Mouse (Mus musculus) MEL (cell line): ENCODE results near the gene Klf16. TPM values are rescaled to one million over a fixed set of nuclear protein-coding genes. Genes with fewer than 3 reads are reported as not detected.

Source experiments
- DNase-seq: peaks from one replicate; pipeline ENCODE4 v3.0.0; 2011; ENCODE audit warnings: low read depth, low spot score
- H3K27ac ChIP-seq: 2 replicates; pipeline ENCODE4 v1.5.1; 2012; ENCODE audit warnings: low read depth, mild to moderate bottlenecking, control low read depth, low read length, moderate library complexity; ENCODE audit not compliant: control insufficient read depth
- H3K27me3 ChIP-seq, 2 experiments: fragments of 150-350 bp in 1 of 2; sonication (generic) in 1 of 2; 2 replicates each; pipeline ENCODE4 v1.6.1; 2012; ENCODE audit warnings: low read length in 2 of 2, mild to moderate bottlenecking in 2 of 2, improper control_type of control experiment in 1 of 2, moderate library complexity in 1 of 2; ENCODE audit not compliant: insufficient read depth in 2 of 2, control insufficient read depth in 1 of 2
- H3K36me3 ChIP-seq, 2 experiments: 2 replicates each; pipeline ENCODE4 v1.6.1; 2012 to 2014; ENCODE audit warnings: low read length in 2 of 2, improper control_type of control experiment in 1 of 2, inconsistent platforms in 1 of 2, mild to moderate bottlenecking in 1 of 2; ENCODE audit not compliant: insufficient read depth in 2 of 2, control insufficient read depth in 1 of 2
- H3K4me1 ChIP-seq, 2 experiments: fragments of 150-350 bp in 1 of 2; sonication (generic) in 1 of 2; 2 replicates each; pipeline ENCODE4 v1.6.1; 2012; ENCODE audit warnings: low read length in 2 of 2, improper control_type of control experiment in 1 of 2, mild to moderate bottlenecking in 1 of 2; ENCODE audit not compliant: insufficient read depth in 2 of 2, control insufficient read depth in 1 of 2
- H3K4me3 ChIP-seq, 2 experiments: fragments of 150-350 bp in 1 of 2; sonication (generic) in 1 of 2; 2 replicates each; pipeline ENCODE4 v1.5.1; 2012; ENCODE audit warnings: low read depth in 2 of 2, low read length in 2 of 2, mild to moderate bottlenecking in 2 of 2, moderate library complexity in 2 of 2, control low read depth in 1 of 2, improper control_type of control experiment in 1 of 2; ENCODE audit not compliant: control insufficient read depth in 1 of 2, insufficient read depth in 1 of 2
- H3K79me2 ChIP-seq: 2 replicates; pipeline ENCODE4 v1.6.1; 2012; ENCODE audit warnings: mild to moderate bottlenecking, low read length, moderate library complexity; ENCODE audit not compliant: control insufficient read depth, poor library complexity, insufficient read depth
- H3K9ac ChIP-seq: 2 replicates; pipeline ENCODE4 v1.6.1; 2012; ENCODE audit warnings: low read depth, mild to moderate bottlenecking, control low read depth, low read length, moderate library complexity; ENCODE audit not compliant: control insufficient read depth, poor library complexity, severe bottlenecking
- H3K9me3 ChIP-seq: fragments of 150-350 bp; sonication (generic); replicated peaks from 2 replicates; pipeline ENCODE4 v1.6.1; 2012; ENCODE audit warnings: mild to moderate bottlenecking, low read length, improper control_type of control experiment, moderate library complexity; ENCODE audit not compliant: insufficient read depth
- CHD1 ChIP-seq: IDR thresholded peaks from 2 replicates; pipeline ENCODE4 v1.6.1; 2012; ENCODE audit warnings: low read depth, mild to moderate bottlenecking, inconsistent platforms, low read length, improper control_type of control experiment
- CTCF ChIP-seq, 3 experiments: IDR thresholded peaks in 2 of 3; conservative IDR thresholded peaks in 1 of 3; 2 replicates each; pipeline ENCODE4 v1.5.1; 2011 to 2012; ENCODE audit warnings: low read length in 3 of 3, low read depth in 2 of 3, mild to moderate bottlenecking in 2 of 3, improper control_type of control experiment in 1 of 3, inconsistent platforms in 1 of 3, mixed read lengths in 1 of 3, moderate library complexity in 1 of 3; ENCODE audit not compliant: control insufficient read depth in 1 of 3, insufficient read depth in 1 of 3, poor library complexity in 1 of 3, severe bottlenecking in 1 of 3
- ELF1 ChIP-seq: IDR thresholded peaks from 2 replicates; pipeline ENCODE4 v1.6.1; 2014; ENCODE audit warnings: low read depth, mild to moderate bottlenecking, inconsistent platforms, low read length, improper control_type of control experiment, moderate library complexity
- ETS1 ChIP-seq: IDR thresholded peaks from 2 replicates; pipeline ENCODE4 v1.6.1; 2012; ENCODE audit warnings: low read depth, mild to moderate bottlenecking, inconsistent platforms, low read length, improper control_type of control experiment, moderate library complexity
- GABPA ChIP-seq: IDR thresholded peaks from 2 replicates; pipeline ENCODE4 v1.6.1; 2012; ENCODE audit warnings: low read depth, mild to moderate bottlenecking, inconsistent platforms, low read length, improper control_type of control experiment, moderate library complexity
- GATA1 ChIP-seq: IDR thresholded peaks from 2 replicates; pipeline ENCODE4 v1.6.1; 2011; ENCODE audit warnings: low read depth, low read length, improper control_type of control experiment
- JUND ChIP-seq: IDR thresholded peaks from 2 replicates; pipeline ENCODE4 v1.6.1; 2011; ENCODE audit warnings: low read depth, mild to moderate bottlenecking, improper control_type of control experiment, low read length
- KAT2A ChIP-seq: conservative IDR thresholded peaks from 2 replicates; pipeline ENCODE4 v1.6.1; 2012; ENCODE audit warnings: low read depth, low read length, improper control_type of control experiment, inconsistent platforms
- MAFK ChIP-seq: IDR thresholded peaks from 2 replicates; pipeline ENCODE4 v1.6.1; 2011; ENCODE audit warnings: low read depth, mild to moderate bottlenecking, low read length, improper control_type of control experiment, borderline replicate concordance
- MAX ChIP-seq: IDR thresholded peaks from 2 replicates; pipeline ENCODE4 v1.6.1; 2011; ENCODE audit warnings: low read length, improper control_type of control experiment
- MAZ ChIP-seq: IDR thresholded peaks from 2 replicates; pipeline ENCODE4 v1.6.1; 2012; ENCODE audit warnings: low read depth, mild to moderate bottlenecking, inconsistent platforms, low read length, improper control_type of control experiment
- MXI1 ChIP-seq: IDR thresholded peaks from 2 replicates; pipeline ENCODE4 v1.6.1; 2011; ENCODE audit warnings: mild to moderate bottlenecking, low read depth, low read length, improper control_type of control experiment
- MYC ChIP-seq: IDR thresholded peaks from 2 replicates; pipeline ENCODE4 v1.6.1; 2011; ENCODE audit warnings: low read depth, mild to moderate bottlenecking, low read length, improper control_type of control experiment, moderate library complexity
- NELFE ChIP-seq: IDR thresholded peaks from 2 replicates; pipeline ENCODE4 v1.6.1; 2011; ENCODE audit warnings: low read depth, low read length, improper control_type of control experiment
- NRF1 ChIP-seq: IDR thresholded peaks from 2 replicates; pipeline ENCODE4 v1.6.1; 2014; ENCODE audit warnings: low read depth, mild to moderate bottlenecking, inconsistent platforms, low read length, improper control_type of control experiment, moderate library complexity; ENCODE audit not compliant: poor library complexity, insufficient read depth, severe bottlenecking
- POLR2AphosphoS5 ChIP-seq: IDR thresholded peaks from 2 replicates; pipeline ENCODE4 v1.6.1; 2012; ENCODE audit warnings: low read depth, borderline replicate concordance, mild to moderate bottlenecking, inconsistent platforms, low read length, moderate library complexity, mixed read lengths
- RAD21 ChIP-seq: IDR thresholded peaks from 2 replicates; pipeline ENCODE4 v1.6.1; 2011; ENCODE audit warnings: mild to moderate bottlenecking, low read depth, low read length, improper control_type of control experiment
- SIN3A ChIP-seq: IDR thresholded peaks from 2 replicates; pipeline ENCODE4 v1.6.1; 2012; ENCODE audit warnings: low read length, improper control_type of control experiment, inconsistent platforms
- SMC3 ChIP-seq: IDR thresholded peaks from 2 replicates; pipeline ENCODE4 v1.6.1; 2011; ENCODE audit warnings: low read depth, low read length, improper control_type of control experiment
- TAL1 ChIP-seq: IDR thresholded peaks from 2 replicates; pipeline ENCODE4 v1.6.1; 2012; ENCODE audit warnings: mild to moderate bottlenecking, inconsistent platforms, low read length, moderate library complexity, mixed read lengths
- TBP ChIP-seq: IDR thresholded peaks from 2 replicates; pipeline ENCODE4 v1.8.0; 2011; ENCODE audit warnings: low read depth, low read length, improper control_type of control experiment
- TCF12 ChIP-seq: IDR thresholded peaks from 2 replicates; pipeline ENCODE4 v1.6.1; 2014; ENCODE audit warnings: low read depth, mild to moderate bottlenecking, inconsistent platforms, low read length, improper control_type of control experiment, moderate library complexity
- UBTF ChIP-seq: IDR thresholded peaks from 2 replicates; pipeline ENCODE4 v1.6.1; 2012; ENCODE audit warnings: low read depth, mild to moderate bottlenecking, inconsistent platforms, low read length, improper control_type of control experiment, moderate library complexity, borderline replicate concordance; ENCODE audit not compliant: insufficient read depth
- USF1 ChIP-seq: IDR thresholded peaks from 2 replicates; pipeline ENCODE4 v1.6.1; 2014; ENCODE audit warnings: low read depth, mild to moderate bottlenecking, inconsistent platforms, low read length, improper control_type of control experiment, moderate library complexity
- USF2 ChIP-seq, 2 experiments: IDR thresholded peaks; 2 replicates each; pipeline ENCODE4 v1.6.1; 2011 to 2012; ENCODE audit warnings: improper control_type of control experiment in 2 of 2, low read length in 2 of 2, borderline replicate concordance in 1 of 2, inconsistent platforms in 1 of 2, low read depth in 1 of 2, mild to moderate bottlenecking in 1 of 2; ENCODE audit not compliant: insufficient read depth in 1 of 2
- ZC3H11A ChIP-seq: IDR thresholded peaks from 2 replicates; pipeline ENCODE4 v1.6.1; 2012; ENCODE audit warnings: low read depth, mild to moderate bottlenecking, inconsistent platforms, low read length, improper control_type of control experiment
- ZKSCAN1 ChIP-seq: IDR thresholded peaks from 2 replicates; pipeline ENCODE4 v1.6.1; 2012; ENCODE audit warnings: low read depth, mild to moderate bottlenecking, inconsistent platforms, low read length, improper control_type of control experiment, moderate library complexity
- ZMIZ1 ChIP-seq: IDR thresholded peaks from 2 replicates; pipeline ENCODE4 v1.6.1; 2012; ENCODE audit warnings: low read depth, mild to moderate bottlenecking, inconsistent platforms, low read length, improper control_type of control experiment, moderate library complexity
- ZNF384 ChIP-seq: IDR thresholded peaks from 2 replicates; pipeline ENCODE4 v1.6.1; 2012; ENCODE audit warnings: low read depth, mild to moderate bottlenecking, inconsistent platforms, low read length, improper control_type of control experiment
- polyA plus RNA-seq, 2 experiments: library from polyadenylated mRNA; stranded (reverse) in 1 of 2; unstranded in 1 of 2; fragments of >175 nt in 1 of 2; fragments of >200 nt in 1 of 2; gene quantifications; 2 replicates each; pipeline versions ENCODE4 v1.2.1 to v1.2.4; 2012; ENCODE audit warnings: low replicate concordance in 2 of 2, low read depth in 1 of 2; ENCODE audit not compliant: insufficient read length in 2 of 2, insufficient read depth in 1 of 2, missing spikeins in 1 of 2
- total RNA-seq: library from RNA; depleted of rRNA; stranded (reverse); fragments of 300-350 nt; gene quantifications from 2 replicates; pipeline ENCODE4 v1.2.3, GENCODE M21; 2012

The Klf16 gene
- total and polyA plus RNA-seq, 3 experiments: 37.1 to 51.1 TPM; not detected in 1

DNA sequence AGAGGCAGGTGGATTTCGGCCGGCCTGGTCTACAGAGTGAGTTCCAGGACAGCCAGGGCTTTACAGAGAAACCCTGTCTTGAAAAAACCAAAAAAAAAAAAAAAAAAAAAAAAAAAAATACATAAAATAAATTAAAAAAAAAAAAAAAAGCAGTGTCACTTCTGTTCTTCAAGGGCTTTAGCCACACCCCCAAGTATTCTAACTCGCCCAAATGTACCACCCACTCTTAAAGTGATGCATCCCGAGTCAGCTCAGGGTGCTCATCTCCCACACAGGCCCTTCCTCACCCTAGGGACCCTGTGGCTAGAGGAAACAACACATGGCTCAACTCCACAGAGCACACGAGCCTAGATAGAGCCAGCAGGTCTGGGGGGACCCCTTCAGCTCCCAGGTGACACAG lies 5.9 kb upstream of the Klf16 start:
- TF ChIP-seq ZNF384 (peak; percentile 70), ZKSCAN1 (no peak), GABPA (no peak), JUND (no peak), ZMIZ1 (no peak), SIN3A (no peak), CHD1 (no peak), UBTF (no peak)
- H3K79me2 ChIP-seq: peaks cover 16% of the 10 kb centered on the region
- H3K27ac ChIP-seq: no peak overlapping the region
- peaks cover 0 to 4% of the 10 kb centered on the region in 2 experiments; a peak in 2 of 4 replicates for H3K36me3 ChIP-seq
- no peak overlapping the region for H3K9ac ChIP-seq
- no peak overlapping the region for H3K4me3 ChIP-seq
- peaks cover 5 to 10% of the 10 kb centered on the region in 2 experiments; a peak in 3 of 4 replicates for H3K4me1 ChIP-seq
- peak; percentile 52 for DNase-seq
- H3K9me3 ChIP-seq: no peaks in the 10 kb centered on the region
- no peaks in the 10 kb centered on the region for H3K27me3 ChIP-seq

DNA sequence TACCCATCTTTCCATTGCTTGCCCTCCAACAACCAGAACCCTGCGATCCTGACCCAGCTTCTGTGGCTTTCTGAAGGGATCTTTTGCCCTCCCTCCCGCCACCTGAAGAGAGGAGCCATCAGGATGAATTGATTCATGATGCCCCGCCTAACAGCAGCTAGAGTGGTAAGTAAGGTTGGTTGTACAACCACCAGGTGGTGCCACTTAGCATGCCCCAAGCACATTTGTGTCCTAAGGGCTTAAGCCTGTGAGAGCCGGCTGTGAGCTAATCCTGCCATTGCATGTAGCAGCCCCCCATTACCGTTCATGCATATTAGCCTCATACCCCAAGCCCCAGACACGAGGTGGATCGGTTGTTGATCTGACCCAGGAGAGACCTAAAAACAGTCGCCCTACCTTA lies 1.8 kb upstream of the Klf16 start:
- H3K27ac ChIP-seq: peak overlapping the region; percentile 95
- peak overlapping the region; percentile 88 for H3K9ac ChIP-seq
- 0 out of 2 replicates have a peak, but pooled peaks have one; percentile 62 for TF ChIP-seq MYC
- no peak for TF ChIP-seq GATA1
- TF ChIP-seq TBP: peak; percentile 51; the same call in 1 of the 2 replicates
- TF ChIP-seq MAX: peak; percentile 60; the same call in 1 of the 2 replicates
- TF ChIP-seq SMC3: peak; percentile 90
- TF ChIP-seq ZMIZ1: no peak
- TF ChIP-seq TCF12: no peak; the same call in 1 of the 2 replicates
- TF ChIP-seq MAFK: no peak
- no peak for TF ChIP-seq NRF1
- no peak for TF ChIP-seq POLR2AphosphoS5
- peak; percentile 85 for TF ChIP-seq MXI1
- no peak for TF ChIP-seq TAL1
- no peak for TF ChIP-seq USF1
- TF ChIP-seq ETS1: 0 out of 2 replicates have a peak, but pooled peaks have one; percentile 7
- peak; percentile 68 to 89 (median 68) for TF ChIP-seq CTCF (IDR thresholded peaks at IDR 0.05 in 2 of 3, conservative IDR thresholded peaks at IDR 0.05 in 1 of 3; ENCODE audit: control insufficient read depth in 1 of 3, insufficient read depth in 1 of 3, low read depth in 2 of 3, low read length in 3 of 3, poor library complexity in 1 of 3, severe bottlenecking in 1 of 3)
- no peak; the same call in 1 of the 2 replicates for TF ChIP-seq SIN3A
- TF ChIP-seq GABPA: no peak
- no peak for TF ChIP-seq ELF1
- peak; percentile 37; the same call in 1 of the 2 replicates for TF ChIP-seq ZC3H11A
- peak; percentile 41; the same call in 1 of the 2 replicates for TF ChIP-seq NELFE
- peak; percentile 68; the same call in 1 of the 2 replicates for TF ChIP-seq MAZ
- TF ChIP-seq RAD21: peak; percentile 56
- no peak for TF ChIP-seq KAT2A
- no peak for TF ChIP-seq USF2 (IDR thresholded peaks at IDR 0.05; ENCODE audit: borderline replicate concordance in 1 of 2, insufficient read depth in 1 of 2, low read depth in 1 of 2, low read length in 2 of 2)
- peak; percentile 96 for DNase-seq
- peaks cover 0 to 18% of the 10 kb centered on the region in 2 experiments; a peak in 2 of 4 replicates for H3K36me3 ChIP-seq
- H3K4me3 ChIP-seq: peak overlapping the region; percentile 55 to 66
- no peaks in the 10 kb centered on the region for H3K9me3 ChIP-seq
- H3K79me2 ChIP-seq: peaks cover 34% of the 10 kb centered on the region
- no peaks in the 10 kb centered on the region for H3K27me3 ChIP-seq
- H3K4me1 ChIP-seq: peaks cover 8 to 24% of the 10 kb centered on the region in 2 experiments; a peak in 3 of 4 replicates
